Mouse (Mus musculus): ENCODE data around the gene Gm17606.
A peak's percentile ranks its signal among the peaks of the same experiment; 100 is the strongest.

Gm17606 gene

GRCm38 (mm10) chr14:54669381-54669780 is 28.6 kb downstream of the Gm17606 start:
- DNase-seq, result peak in 1 of 2 experiments; percentile 75

- DNase-seq, result no peak
These were observed 33.6 kb downstream of the Gm17606 start for GRCm38 (mm10) chr14:54674317-54674716.

GRCm38 (mm10) chr14:54676290-54676689 is 35.5 kb downstream of the Gm17606 start:
- DNase-seq, result no peak

GRCm38 (mm10) chr14:54678657-54679304 is 38.0 kb downstream of the Gm17606 start:
- no peak for DNase-seq

GRCm38 (mm10) chr14:54682396-54682795 is 41.6 kb downstream of the Gm17606 start:
- no peak for DNase-seq

- no peak for DNase-seq
These were observed 44.7 kb downstream of the Gm17606 start for GRCm38 (mm10) chr14:54685471-54685870.

GRCm38 (mm10) chr14:54686063-54686521 is 45.3 kb downstream of the Gm17606 start, which contains the start of gene 1700123O20Rik:
Gene 1700123O20Rik (plus strand): TSS chr14:54686216.
- DNase-seq, result peak; percentile 79 to 88

- DNase-seq, result peak; percentile 100
These were observed 45.9 kb downstream of the Gm17606 start, which contains the start of gene Acin1 for GRCm38 (mm10) chr14:54686522-54687143. Gene Acin1 (minus strand): TSS chr14:54686931.

- DNase-seq, result no peak
These were observed 46.5 kb downstream of the Gm17606 start for GRCm38 (mm10) chr14:54687251-54687650.

- DNase-seq, result no peak
These were observed 54.3 kb downstream of the Gm17606 start for GRCm38 (mm10) chr14:54695042-54695441.

GRCm38 (mm10) chr14:54696752-54697151 is 56.0 kb downstream of the Gm17606 start:
- no peak for DNase-seq

Measured in kidney, postnatal 25 days (tissue).